Mouse (Mus musculus) forebrain, embryonic 14.5 days (tissue): ENCODE data around the gene Aff3. TPM values are rescaled to one million over a fixed set of nuclear protein-coding genes. Genes with fewer than 3 reads are reported as not detected.

Source experiments
- ATAC-seq: fragments of 200-750 bp; cut with Nextera tagmentation; 2 replicates; pipeline ENCODE4 v1.8.0; 2017; ENCODE audit warnings: mild to moderate bottlenecking, moderate library complexity
- DNase-seq: peaks from one replicate; pipeline ENCODE4 v3.0.0-alpha.2; 2015; ENCODE audit warnings: low spot score
- H3K27ac ChIP-seq: fragments of 300-500 bp; sonication (generic); 2 replicates; pipeline ENCODE4 v1.5.1; 2014; ENCODE audit warnings: low read depth, mild to moderate bottlenecking, control low read depth, low read length, moderate library complexity
- H3K27me3 ChIP-seq: fragments of 300-500 bp; sonication (generic); replicated peaks from 2 replicates; pipeline ENCODE4 v1.6.1; 2014; ENCODE audit warnings: low read length, control low read depth, mixed read lengths; ENCODE audit not compliant: control insufficient read depth, insufficient read depth
- H3K36me3 ChIP-seq: fragments of 300-500 bp; sonication (generic); 2 replicates; pipeline ENCODE4 v1.6.1; 2014; ENCODE audit warnings: low read length, control low read depth; ENCODE audit not compliant: control insufficient read depth, insufficient read depth
- H3K4me1 ChIP-seq: fragments of 300-500 bp; sonication (generic); 2 replicates; pipeline ENCODE4 v1.6.1; 2014; ENCODE audit warnings: antibody characterized with exemption, low read length, control low read depth; ENCODE audit not compliant: control insufficient read depth, insufficient read depth
- H3K4me2 ChIP-seq: fragments of 300-500 bp; sonication (generic); 2 replicates; pipeline ENCODE4 v1.6.1; 2014; ENCODE audit warnings: mild to moderate bottlenecking, control low read depth, low read length
- H3K4me3 ChIP-seq: fragments of 300-500 bp; sonication (generic); 2 replicates; pipeline ENCODE4 v1.5.1; 2014; ENCODE audit warnings: low read depth, low read length, control low read depth
- H3K9ac ChIP-seq: fragments of 300-500 bp; sonication (generic); 2 replicates; pipeline ENCODE4 v1.6.1; 2014; ENCODE audit warnings: mild to moderate bottlenecking, low read length, control low read depth, moderate library complexity
- H3K9me3 ChIP-seq: fragments of 300-500 bp; sonication (generic); replicated peaks from 2 replicates; pipeline ENCODE4 v1.6.1; 2016; ENCODE audit warnings: low read length, control low read depth, mixed read lengths; ENCODE audit not compliant: control insufficient read depth
- WGBS: fragments of 180-500 bp; shearing (Covaris S2); extraction: QIAGEN DNeasy Blood & Tissue Kit; methylation state at CpG from one replicate; pipeline ENCODE4 v1.1.7; 2014; 5-methylcytosine and 5-hydroxymethylcytosine counted together
- polyA plus RNA-seq: library from polyadenylated mRNA; unstranded; fragments of >200 nt; fragmentation: Nextera tagmentation; extraction: Ambion mirVana; gene quantifications from 2 replicates; pipeline ENCODE4 v1.2.1, GENCODE M21; 2014

Aff3 gene
- polyA plus RNA-seq, 1 experiment from 2014 or later = 15.5 TPM

DNA sequence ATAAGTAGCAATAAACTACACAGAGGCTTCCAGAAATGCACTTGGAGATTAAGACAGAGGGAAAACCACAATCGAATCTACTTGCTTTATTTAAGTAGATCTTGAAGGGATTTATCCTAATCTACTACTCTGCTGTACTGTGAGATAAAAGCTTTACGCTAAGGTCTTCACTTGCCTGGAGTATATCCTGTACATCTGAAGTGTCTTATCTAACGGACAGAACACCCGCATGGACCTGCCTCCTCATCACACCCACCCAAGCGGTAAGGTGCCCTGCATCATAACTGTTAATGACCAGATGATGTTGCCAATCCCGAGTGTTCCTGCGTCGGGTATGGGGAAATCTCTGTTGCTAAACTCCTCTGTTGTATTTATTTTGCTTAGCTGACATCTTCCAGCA lies 209.8 kb downstream of the Aff3 start:
- H3K4me1 ChIP-seq = peaks cover 14% of the 10 kb centered on the region
- DNase-seq (no peak), ATAC-seq (no peak)
- H3K36me3 ChIP-seq = no peaks in the 10 kb centered on the region
- WGBS = 90% methylated on average over 8 of the region's 8 CpGs
- H3K4me3 ChIP-seq = no peak overlapping the region
- H3K4me2 ChIP-seq = no peak overlapping the region
- no peak overlapping the region for H3K9ac ChIP-seq
- H3K27ac ChIP-seq = no peak overlapping the region
- H3K9me3 ChIP-seq = no peaks in the 10 kb centered on the region
- H3K27me3 ChIP-seq = no peaks in the 10 kb centered on the region

DNA sequence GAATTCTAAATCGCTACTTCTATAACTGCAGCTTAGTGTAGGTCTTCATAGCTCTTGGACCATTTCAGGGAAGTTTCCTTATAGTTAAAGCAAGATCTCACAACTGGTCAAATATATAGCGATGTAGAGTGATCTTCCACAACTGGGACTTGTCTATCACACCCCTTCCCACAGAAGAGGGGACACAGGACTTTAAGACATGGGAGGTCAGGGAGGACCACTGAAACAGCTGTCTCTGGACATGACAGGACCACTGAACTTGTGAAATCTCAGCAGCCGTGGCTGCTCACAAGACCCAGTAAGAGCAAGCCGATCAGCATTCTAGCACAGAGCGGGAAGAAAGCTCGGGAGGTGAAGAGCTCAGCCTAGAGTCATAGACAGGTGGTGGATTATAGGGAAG lies 213.4 kb downstream of the Aff3 start:
- Histone ChIP-seq H3K4me1 (peaks cover 22% of the 10 kb centered on the region), H3K27ac (peak overlapping the region; percentile 65), H3K4me3 (no peak overlapping the region)

GRCm38 (mm10) chr1:38450677-38451076 lies 214.1 kb downstream of the Aff3 start:
- Histone ChIP-seq H3K36me3 (no peaks in the 10 kb centered on the region), H3K27me3 (no peaks in the 10 kb centered on the region), H3K9ac (no peak overlapping the region), H3K4me1 (peaks cover 27% of the 10 kb centered on the region), H3K4me2 (no peak overlapping the region), H3K4me3 (no peak overlapping the region), H3K27ac (peak overlapping the region; percentile 65), H3K9me3 (no peaks in the 10 kb centered on the region)
- peak; percentile 81 for DNase-seq
- 63% methylated on average over 12 of the region's 12 CpGs for WGBS
- peak; percentile 85 for ATAC-seq

More for the DNA sequence above, 213.4 kb downstream of the Aff3 start:
- Histone ChIP-seq H3K36me3 (no peaks in the 10 kb centered on the region), H3K4me2 (no peak overlapping the region), H3K9ac (no peak overlapping the region), H3K27me3 (no peaks in the 10 kb centered on the region), H3K9me3 (no peaks in the 10 kb centered on the region)
- WGBS = 95% methylated on average over 6 of the region's 6 CpGs
- no peak for DNase-seq
- no peak for ATAC-seq

DNA sequence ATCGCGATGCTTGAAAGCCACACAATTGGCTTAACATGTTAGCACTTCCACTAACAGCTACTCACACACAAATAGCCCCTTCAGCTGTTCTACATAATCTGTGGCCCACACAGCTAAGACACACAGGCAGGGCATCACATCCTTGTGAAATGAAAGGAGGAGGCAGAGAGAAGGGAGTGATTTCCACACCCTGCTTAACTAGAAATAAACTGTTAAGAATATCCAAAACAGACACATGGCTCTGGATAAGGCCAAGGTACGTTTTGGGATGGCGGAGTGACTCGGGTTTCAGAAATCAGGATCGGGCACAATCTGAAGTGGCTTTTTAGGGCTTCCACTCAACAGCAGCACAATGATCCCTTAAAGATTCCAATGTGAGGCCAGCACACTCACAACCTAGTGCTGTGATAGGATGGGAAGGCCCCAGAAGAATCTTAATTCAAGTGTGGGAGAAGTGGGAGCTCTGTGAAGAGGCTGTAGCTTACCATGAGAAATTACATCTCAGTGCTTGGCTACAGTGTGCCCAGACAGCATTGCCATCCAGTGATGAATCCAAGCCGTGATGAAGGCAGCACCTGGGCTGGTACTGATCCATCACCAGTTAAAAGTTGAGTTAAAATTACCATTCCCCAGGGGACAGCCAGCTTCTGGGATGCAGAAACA lies 214.8 kb downstream of the Aff3 start:
- H3K9ac ChIP-seq = no peak overlapping the region
- peaks cover 29% of the 10 kb centered on the region for H3K4me1 ChIP-seq
- DNase-seq = no peak
- 73% methylated on average over 7 of the region's 7 CpGs for WGBS
- H3K4me3 ChIP-seq = no peak overlapping the region
- H3K27ac ChIP-seq = peak overlapping the region; percentile 65; the same call in 1 of the 2 replicates
- H3K36me3 ChIP-seq = no peaks in the 10 kb centered on the region
- H3K4me2 ChIP-seq = no peak overlapping the region
- ATAC-seq = no peak
- no peaks in the 10 kb centered on the region for H3K9me3 ChIP-seq
- no peaks in the 10 kb centered on the region for H3K27me3 ChIP-seq

DNA sequence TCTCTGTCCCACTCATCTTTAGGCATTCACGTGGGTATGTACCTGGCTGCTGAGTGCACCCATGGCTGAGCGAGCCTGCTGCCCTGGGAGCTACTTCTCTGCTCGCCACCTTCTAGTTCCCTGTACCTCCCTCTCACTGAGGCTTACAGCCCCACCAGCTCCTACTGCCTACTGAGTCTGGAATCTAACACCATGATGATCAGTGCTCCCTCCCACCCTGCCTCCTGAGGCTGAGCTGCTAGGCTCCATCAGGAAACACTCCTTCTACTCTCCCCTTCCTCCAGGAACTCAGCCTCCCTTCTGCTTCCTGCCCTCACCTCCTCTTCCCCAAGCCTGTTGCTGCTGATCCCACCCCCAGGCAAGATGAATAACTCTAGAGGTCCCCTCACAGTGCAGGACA lies 215.9 kb downstream of the Aff3 start:
- no peak overlapping the region for H3K27ac ChIP-seq
- ATAC-seq (no peak), DNase-seq (no peak)
- no peaks in the 10 kb centered on the region for H3K27me3 ChIP-seq
- no peak overlapping the region for H3K4me2 ChIP-seq
- WGBS = 79% methylated on average over 3 of the region's 3 CpGs
- H3K9ac ChIP-seq = no peak overlapping the region
- no peaks in the 10 kb centered on the region for H3K36me3 ChIP-seq
- no peaks in the 10 kb centered on the region for H3K9me3 ChIP-seq
- peaks cover 31% of the 10 kb centered on the region for H3K4me1 ChIP-seq
- H3K4me3 ChIP-seq = no peak overlapping the region

GRCm38 (mm10) chr1:38447581-38447980 lies 217.2 kb downstream of the Aff3 start:
- H3K4me1 ChIP-seq = peaks cover 31% of the 10 kb centered on the region
- 96% methylated on average over 2 of the region's 2 CpGs for WGBS

GRCm38 (mm10) chr1:38446152-38446820 lies 218.5 kb downstream of the Aff3 start:
- Histone ChIP-seq H3K9ac (no peak overlapping the region), H3K27ac (no peak overlapping the region), H3K4me1 (peaks cover 38% of the 10 kb centered on the region), H3K9me3 (no peaks in the 10 kb centered on the region), H3K36me3 (no peaks in the 10 kb centered on the region), H3K27me3 (no peaks in the 10 kb centered on the region), H3K4me3 (no peak overlapping the region), H3K4me2 (no peak overlapping the region)
- 73% methylated on average over 12 of the region's 12 CpGs for WGBS
- DNase-seq (no peak), ATAC-seq (no peak)

More at GRCm38 (mm10) chr1:38447581-38447980, 217.2 kb downstream of the Aff3 start:
- Histone ChIP-seq H3K9ac (no peak overlapping the region), H3K27ac (no peak overlapping the region), H3K4me2 (no peak overlapping the region), H3K36me3 (no peaks in the 10 kb centered on the region), H3K9me3 (no peaks in the 10 kb centered on the region), H3K27me3 (no peaks in the 10 kb centered on the region), H3K4me3 (no peak overlapping the region)
- DNase-seq (no peak), ATAC-seq (no peak)

DNA sequence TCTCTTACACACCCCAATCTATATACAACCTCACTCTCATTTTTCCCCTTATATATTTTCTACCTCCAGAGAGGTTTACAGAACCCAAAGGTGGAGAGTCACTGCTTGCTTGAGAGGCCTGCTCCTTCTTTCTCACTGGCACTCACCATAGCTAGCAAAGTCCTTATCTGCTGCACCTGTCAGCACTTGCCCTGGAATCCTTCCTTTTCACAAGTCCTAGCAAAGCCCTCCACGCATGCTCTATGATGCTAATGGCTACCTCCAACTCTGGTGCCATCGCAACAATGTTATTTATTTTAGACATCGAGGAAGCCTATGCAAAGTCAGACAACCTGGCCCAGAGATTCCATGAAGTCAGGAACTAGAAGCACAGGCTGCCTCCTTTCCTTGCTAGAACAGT lies 221.9 kb downstream of the Aff3 start:
- no peak for DNase-seq

GRCm38 (mm10) chr1:38442479-38442878 lies 222.3 kb downstream of the Aff3 start:
- Histone ChIP-seq H3K27ac (no peak overlapping the region; the same call in 1 of the 2 replicates), H3K9ac (no peak overlapping the region), H3K4me1 (peaks cover 57% of the 10 kb centered on the region), H3K4me3 (no peak overlapping the region), H3K9me3 (no peaks in the 10 kb centered on the region), H3K36me3 (no peaks in the 10 kb centered on the region), H3K27me3 (no peaks in the 10 kb centered on the region), H3K4me2 (no peak overlapping the region)
- 84% methylated on average over 9 of the region's 9 CpGs for WGBS
- no peak for ATAC-seq
- no peak for DNase-seq

More for the DNA sequence above, 221.9 kb downstream of the Aff3 start:
- Histone ChIP-seq H3K4me1 (peaks cover 53% of the 10 kb centered on the region), H3K9me3 (no peaks in the 10 kb centered on the region), H3K36me3 (no peaks in the 10 kb centered on the region), H3K4me2 (no peak overlapping the region), H3K4me3 (no peak overlapping the region), H3K27me3 (no peaks in the 10 kb centered on the region), H3K9ac (no peak overlapping the region), H3K27ac (no peak overlapping the region)
- WGBS = 93% methylated on average over 3 of the region's 3 CpGs
- ATAC-seq = no peak
